18 mouse cellular contexts compared by ENCODE assay signal in genomic region chr11:36702881-36703280, GRCm38 (mm10).
"Had no signal": no experiment of that assay in that cellular context is flagged by ENCODE, and none has a peak within 500 bp of the region (broad histone marks: within the 10 kb centered on the region; RNA-seq: fewer than 3 reads in every experiment).

No protein-coding gene starts in this region.

- DNase-seq: lung, adult 18-20 months; lung, embryonic 14.5 days; lung, postnatal 10 days; lung, postnatal 4 days; midbrain, embryonic 14.5 days; retina, postnatal 1 day; right cerebral cortex, postnatal 25 days; right cerebral cortex, postnatal 4 days; spleen, adult 18-20 months; thymus, adult 18-20 months; thymus, postnatal 14 days; thymus, postnatal 36 days had no signal

- H3K27ac ChIP-seq: midbrain, embryonic 10.5 days; midbrain, embryonic 12.5 days; neural tube, embryonic 13.5 days; neural tube, embryonic 15.5 days had no signal

- H3K4me3 ChIP-seq: midbrain, embryonic 10.5 days; midbrain, embryonic 12.5 days; myocyte; neural tube, embryonic 13.5 days; neural tube, embryonic 15.5 days had no signal

- ATAC-seq: midbrain, embryonic 16.5 days had no signal
